Mouse (Mus musculus) urinary bladder, postnatal 25 days (tissue): ENCODE data around the gene Zcchc8.

Experiments used
- DNase-seq: peaks from one replicate; pipeline ENCODE4 v3.0.0; 2022; ENCODE audit warnings: low spot score

The Zcchc8 gene

GRCm38 (mm10) chr5:123683377-123684220 lies 37.3 kb downstream of the Zcchc8 start:
- peak; percentile 64 for DNase-seq

GRCm38 (mm10) chr5:123683043-123683376 lies 37.9 kb downstream of the Zcchc8 start:
- DNase-seq, result no peak

GRCm38 (mm10) chr5:123682372-123682771 lies 38.5 kb downstream of the Zcchc8 start:
- no peak for DNase-seq

GRCm38 (mm10) chr5:123679546-123680263 lies 41.2 kb downstream of the Zcchc8 start:
- no peak for DNase-seq

GRCm38 (mm10) chr5:123679106-123679505 lies 41.8 kb downstream of the Zcchc8 start:
- no peak for DNase-seq

GRCm38 (mm10) chr5:123675717-123676116 lies 45.2 kb downstream of the Zcchc8 start:
- DNase-seq, result no peak

GRCm38 (mm10) chr5:123675221-123675620 lies 45.7 kb downstream of the Zcchc8 start:
- DNase-seq, result no peak

- no peak for DNase-seq
Measured at GRCm38 (mm10) chr5:123671473-123671820, 49.5 kb downstream of the Zcchc8 start.

GRCm38 (mm10) chr5:123670800-123671472 lies 50.0 kb downstream of the Zcchc8 start:
- DNase-seq, result peak; percentile 34

GRCm38 (mm10) chr5:123669991-123670799 lies 50.7 kb downstream of the Zcchc8 start:
- no peak for DNase-seq

- no peak for DNase-seq
Measured at GRCm38 (mm10) chr5:123667915-123668314, 53.0 kb downstream of the Zcchc8 start.

GRCm38 (mm10) chr5:123665956-123666355 lies 54.9 kb downstream of the Zcchc8 start:
- DNase-seq, result no peak

GRCm38 (mm10) chr5:123664329-123664728 lies 56.6 kb downstream of the Zcchc8 start:
- no peak for DNase-seq

- no peak for DNase-seq
Measured at GRCm38 (mm10) chr5:123662059-123662458, 58.8 kb downstream of the Zcchc8 start.

GRCm38 (mm10) chr5:123661602-123662001 lies 59.3 kb downstream of the Zcchc8 start:
- no peak for DNase-seq

GRCm38 (mm10) chr5:123657651-123658050 lies 63.2 kb downstream of the Zcchc8 start:
- DNase-seq, result no peak

GRCm38 (mm10) chr5:123654937-123655336 lies 66.0 kb downstream of the Zcchc8 start:
- no peak for DNase-seq

- DNase-seq, result no peak
Measured at GRCm38 (mm10) chr5:123653287-123653801, 67.6 kb downstream of the Zcchc8 start.

- DNase-seq, result no peak
Measured at GRCm38 (mm10) chr5:123650825-123651224, 70.1 kb downstream of the Zcchc8 start.
